ENCODE assay signal across 8 mouse cellular contexts in the genomic region with DNA sequence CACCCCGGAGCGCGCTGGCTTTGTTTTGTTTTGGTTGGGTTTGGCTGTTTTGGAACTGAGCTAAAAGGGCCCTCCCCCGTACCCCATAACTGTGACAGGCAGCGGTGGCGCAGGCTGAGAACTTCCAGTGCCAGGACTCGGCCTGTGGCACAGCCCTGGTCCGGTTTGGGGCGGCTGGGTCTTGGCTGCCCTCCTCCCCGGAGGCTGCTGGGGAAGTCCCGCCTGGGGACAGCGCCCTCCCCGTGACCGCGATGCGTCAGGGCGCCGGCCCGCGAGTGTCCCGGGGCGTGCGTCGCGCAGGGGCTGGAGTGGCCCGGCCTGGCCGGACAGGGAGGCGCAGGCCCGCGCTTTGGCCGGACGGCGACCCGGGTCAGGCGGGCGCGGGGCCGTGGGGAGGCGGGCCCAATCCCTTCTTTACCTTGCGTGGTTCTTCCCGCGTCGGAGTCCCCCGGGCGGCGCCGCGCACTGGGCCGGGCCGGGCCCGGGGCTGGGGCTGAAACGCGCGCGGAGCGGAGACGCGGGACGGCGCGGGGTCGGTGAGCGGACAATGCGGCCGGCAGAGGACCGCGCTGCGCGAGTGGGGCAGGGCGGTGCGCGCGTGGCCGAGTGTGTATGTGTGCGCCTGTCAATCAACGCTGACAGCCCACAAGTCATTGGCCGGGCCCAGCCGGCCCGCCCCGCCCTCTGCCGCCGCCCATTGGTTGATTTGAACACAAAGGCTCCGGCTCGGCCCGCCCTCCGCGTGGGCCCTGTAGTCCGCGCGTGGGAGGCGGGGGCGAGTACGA. TPM values are rescaled to one million over a fixed set of nuclear protein-coding genes. Genes with fewer than 3 reads are reported as not detected.
DNase-seq lines count a peak whose midpoint lies in the region; ATAC-seq and TF ChIP-seq lines count a peak whose summit lies in the region.

A gene (minus strand): TSS at position 616 of the 785 bp plus-strand sequence.

- TF ChIP-seq CTCF in CH12.LX (conservative IDR thresholded peaks at IDR 0.05 in 1 of 2, IDR thresholded peaks at IDR 0.05 in 1 of 2; ENCODE audit: low read depth in 2 of 2, low read length in 2 of 2), result no peak
- TF ChIP-seq CTCF in heart, postnatal 0 days (IDR thresholded peaks at IDR 0.05; ENCODE audit: low read depth), result peak; percentile 11; the same call in 1 of the 2 replicates
- no peak for TF ChIP-seq CTCF in liver, postnatal 0 days (IDR thresholded peaks at IDR 0.05; ENCODE audit: low read depth)

- peaks cover 23 to 52% of the 10 kb centered on the region in 2 experiments for H3K4me1 ChIP-seq in CH12.LX (ENCODE audit: control insufficient read depth in 1 of 2, insufficient read depth in 2 of 2)
- peaks cover 25% of the 10 kb centered on the region for H3K4me1 ChIP-seq in forebrain, embryonic 12.5 days
- H3K4me1 ChIP-seq in heart, postnatal 0 days (ENCODE audit: control insufficient read depth, insufficient read depth), result peaks cover 33% of the 10 kb centered on the region
- H3K4me1 ChIP-seq in liver, postnatal 0 days (ENCODE audit: insufficient read depth), result peaks cover 22% of the 10 kb centered on the region
- peaks cover 13% of the 10 kb centered on the region for H3K4me1 ChIP-seq in neural tube, embryonic 14.5 days (ENCODE audit: control insufficient read depth, insufficient read depth, low read length)

- no peaks in the 10 kb centered on the region for H3K9me3 ChIP-seq in CH12.LX (replicated peaks; ENCODE audit: low read length)
- H3K9me3 ChIP-seq in forebrain, embryonic 12.5 days, result no peaks in the 10 kb centered on the region
- H3K9me3 ChIP-seq in heart, postnatal 0 days (replicated peaks; ENCODE audit: control insufficient read depth, low read length), result no peaks in the 10 kb centered on the region
- no peaks in the 10 kb centered on the region for H3K9me3 ChIP-seq in liver, postnatal 0 days (ENCODE audit: low read length)
- H3K9me3 ChIP-seq in neural tube, embryonic 14.5 days (ENCODE audit: control insufficient read depth, low read length), result no peaks in the 10 kb centered on the region

- TF ChIP-seq RAD21 in CH12.LX (IDR thresholded peaks at IDR 0.05; ENCODE audit: low read depth, low read length), result no peak

- no peak for TF ChIP-seq EP300 in CH12.LX (IDR thresholded peaks at IDR 0.05; ENCODE audit: low read length)
- TF ChIP-seq EP300 in heart, postnatal 0 days (IDR thresholded peaks at IDR 0.05; ENCODE audit: low read depth), result peak; percentile 85
- no peak for TF ChIP-seq EP300 in liver, postnatal 0 days (IDR thresholded peaks at IDR 0.05; ENCODE audit: low read depth)

- DNase-seq in CH12.LX (ENCODE audit: extremely low read depth), result peak; percentile 70
- peak; percentile 77 for DNase-seq in c-Kit-positive CD71-positive TER-119-negative erythroid progenitor cells, embryonic 14.5 days (ENCODE audit: low read depth)
- DNase-seq in heart, postnatal 0 days (ENCODE audit: low spot score), result peak; percentile 87
- peak; percentile 55 for DNase-seq in large intestine, adult 2 months (ENCODE audit: low read depth, low spot score)
- DNase-seq in liver, postnatal 0 days, result peak; percentile 94
- DNase-seq in testis, postnatal 10 days (ENCODE audit: low spot score), result peak; percentile 97

- dilution Hi-C loops in CH12.LX (cut with MboI; ENCODE audit: extremely low pct_ligation_motif_present, extremely low pct_unique_long_range_greater_than_20kb, low sequenced_read_pairs), result no loop called here

- peaks cover 29 to 54% of the 10 kb centered on the region in 2 experiments for H3K36me3 ChIP-seq in CH12.LX (replicated peaks in 1 of 2; ENCODE audit: control insufficient read depth in 1 of 2, insufficient read depth in 1 of 2, low read length in 1 of 2)
- H3K36me3 ChIP-seq in forebrain, embryonic 12.5 days (replicated peaks), result peaks cover 25% of the 10 kb centered on the region
- peaks cover 26% of the 10 kb centered on the region for H3K36me3 ChIP-seq in heart, postnatal 0 days (replicated peaks; ENCODE audit: control insufficient read depth, insufficient read depth, low read length)
- peaks cover 31% of the 10 kb centered on the region for H3K36me3 ChIP-seq in liver, postnatal 0 days (replicated peaks; ENCODE audit: insufficient read depth, low read length)
- peaks cover 20% of the 10 kb centered on the region for H3K36me3 ChIP-seq in neural tube, embryonic 14.5 days (ENCODE audit: control insufficient read depth, insufficient read depth, low read length)

- H3K79me2 ChIP-seq in CH12.LX (replicated peaks; ENCODE audit: control insufficient read depth, extremely low read depth, insufficient read depth, poor library complexity, severe bottlenecking), result no peaks in the 10 kb centered on the region

- in situ Hi-C loops in CH12.LX (cut with MboI; ENCODE audit: low pct_ligation_motif_present, low pct_unique_long_range_greater_than_20kb, low sequenced_read_pairs), result loop anchor here (10.0 kb wide), 1 partner anchor 353 kb away; a partner anchor contains a TSS

- TF ChIP-seq POLR2A in CH12.LX (IDR thresholded peaks at IDR 0.05; ENCODE audit: low read depth, low read length), result peak; percentile 52

- peak within 1 kb of the TSS; percentile 68 for H3K4me2 ChIP-seq in CH12.LX (ENCODE audit: insufficient read depth, low read depth, poor library complexity, severe bottlenecking)
- peak within 1 kb of the TSS; percentile 85 for H3K4me2 ChIP-seq in forebrain, embryonic 12.5 days
- peak within 1 kb of the TSS; percentile 94 for H3K4me2 ChIP-seq in heart, postnatal 0 days (ENCODE audit: low read depth, low read length)
- peak within 1 kb of the TSS; percentile 97 for H3K4me2 ChIP-seq in liver, postnatal 0 days (ENCODE audit: low read depth, low read length)
- H3K4me2 ChIP-seq in neural tube, embryonic 14.5 days (ENCODE audit: low read depth, low read length), result peak within 1 kb of the TSS; percentile 86

- H3K4me3 ChIP-seq in CH12.LX (replicated peaks in 1 of 3; ENCODE audit: low read depth in 2 of 3, low read length in 2 of 3, poor library complexity in 1 of 3), result peak within 1 kb of the TSS; percentile 72 to 94 (median 85)
- H3K4me3 ChIP-seq in forebrain, embryonic 12.5 days (replicated peaks), result peak within 1 kb of the TSS; percentile 99
- peak within 1 kb of the TSS; percentile 98 for H3K4me3 ChIP-seq in heart, postnatal 0 days (ENCODE audit: low read depth, low read length)
- H3K4me3 ChIP-seq in liver, postnatal 0 days (ENCODE audit: low read depth, low read length), result peak within 1 kb of the TSS; percentile 96
- peak within 1 kb of the TSS; percentile 95 for H3K4me3 ChIP-seq in neural tube, embryonic 14.5 days (ENCODE audit: low read depth, low read length)

- WGBS in forebrain, embryonic 12.5 days, result under 1% methylated on average over 88 of the region's 93 CpGs
- under 1% methylated on average over 91 of the region's 93 CpGs for WGBS in heart, postnatal 0 days
- WGBS in large intestine, adult 2 months, result under 1% methylated on average over 93 of the region's 93 CpGs
- under 1% methylated on average over 85 of the region's 93 CpGs for WGBS in liver, postnatal 0 days (ENCODE audit: insufficient replicate concordance)
- WGBS in neural tube, embryonic 14.5 days, result under 1% methylated on average over 78 of the region's 93 CpGs

- peak; percentile 94 for ATAC-seq in forebrain, embryonic 12.5 days (ENCODE audit: low FRiP score)
- peak; percentile 93 for ATAC-seq in heart, postnatal 0 days (ENCODE audit: insufficient read depth, low read depth)
- ATAC-seq in liver, postnatal 0 days, result peak; percentile 89
- peak; percentile 95 for ATAC-seq in neural tube, embryonic 14.5 days (ENCODE audit: low read depth)

- H3K9ac ChIP-seq in CH12.LX (ENCODE audit: insufficient read depth, low read depth), result peak within 1 kb of the TSS; percentile 92
- H3K9ac ChIP-seq in forebrain, embryonic 12.5 days, result peak within 1 kb of the TSS; percentile 91
- peak within 1 kb of the TSS; percentile 98 for H3K9ac ChIP-seq in heart, postnatal 0 days (replicated peaks; ENCODE audit: low read depth, low read length)
- peak within 1 kb of the TSS; percentile 98 for H3K9ac ChIP-seq in liver, postnatal 0 days (replicated peaks)
- H3K9ac ChIP-seq in neural tube, embryonic 14.5 days (replicated peaks; ENCODE audit: low read depth, low read length), result peak within 1 kb of the TSS; percentile 91

- peak within 1 kb of the TSS; percentile 58 for H3K27ac ChIP-seq in CH12.LX (ENCODE audit: insufficient read depth, low read depth)
- H3K27ac ChIP-seq in forebrain, embryonic 12.5 days, result peak within 1 kb of the TSS; percentile 50; the same call in 1 of the 2 replicates
- peak within 1 kb of the TSS; percentile 98 for H3K27ac ChIP-seq in heart, postnatal 0 days (ENCODE audit: low read depth)
- H3K27ac ChIP-seq in liver, postnatal 0 days (ENCODE audit: low read depth), result peak within 1 kb of the TSS; percentile 93
- peak within 1 kb of the TSS; percentile 64 for H3K27ac ChIP-seq in neural tube, embryonic 14.5 days (ENCODE audit: low read depth, low read length)

- H3K27me3 ChIP-seq in CH12.LX (replicated peaks), result no peaks in the 10 kb centered on the region
- no peaks in the 10 kb centered on the region; the same call in 1 of the 2 replicates for H3K27me3 ChIP-seq in forebrain, embryonic 12.5 days
- no peaks in the 10 kb centered on the region for H3K27me3 ChIP-seq in heart, postnatal 0 days (ENCODE audit: control insufficient read depth, insufficient read depth, low read length)
- H3K27me3 ChIP-seq in liver, postnatal 0 days (ENCODE audit: insufficient read depth, low read length), result no peaks in the 10 kb centered on the region
- no peaks in the 10 kb centered on the region for H3K27me3 ChIP-seq in neural tube, embryonic 14.5 days (ENCODE audit: control insufficient read depth, insufficient read depth, low read length)

TF ChIP-seq in CH12.LX, 34 proteins besides CTCF, POLR2A, EP300 and RAD21 (continues in another document):
- peak; percentile 39 for TF ChIP-seq MXI1 (IDR thresholded peaks at IDR 0.05; ENCODE audit: low read depth, low read length)
- TF ChIP-seq TCF12 (IDR thresholded peaks at IDR 0.05; ENCODE audit: low read depth, low read length), result peak; percentile 36; the same call in 1 of the 2 replicates
- no peak for TF ChIP-seq JUN (IDR thresholded peaks at IDR 0.05; ENCODE audit: insufficient read depth, low read depth, low read length)
- no peak for TF ChIP-seq E2F4 (IDR thresholded peaks at IDR 0.05; ENCODE audit: insufficient replicate concordance, low read depth, low read length)
- no peak for TF ChIP-seq JUND (conservative IDR thresholded peaks at IDR 0.05; ENCODE audit: low read depth, low read length)
- TF ChIP-seq UBTF (IDR thresholded peaks at IDR 0.05; ENCODE audit: low read depth, low read length), result no peak

RNA-seq across cellular contexts. Expression of the gene that starts here (rescaled TPM):
- total RNA-seq in CH12.LX (2012; rRNA removed) (20.1 and 26.5 TPM in 2 replicates), CH12.LX (2014; rRNA removed) (18.6 and 20.8 TPM in 2 replicates)
- polyA plus RNA-seq in CH12.LX (2012; ENCODE audit: insufficient read length, low read depth), result 19.7 and 22.3 TPM in 2 replicates
- 6.2 and 8.6 TPM in 2 replicates for polyA plus RNA-seq in forebrain, embryonic 12.5 days (2016; fragmentation: Nextera tagmentation; extraction: Ambion mirVana)
- 71.6 and 120 TPM in 2 replicates for total RNA-seq in heart, postnatal 0 days (2014; rRNA removed; ENCODE audit: low replicate concordance)
- 3.6 and 4.0 TPM in 2 replicates for polyA plus RNA-seq in heart, postnatal 0 days (2015; fragmentation: Nextera tagmentation; extraction: Ambion mirVana)
- polyA plus RNA-seq in large intestine, adult 2 months (2012; rRNA removed), result 18.9 and 19.0 TPM in 2 replicates
- polyA plus RNA-seq in liver, postnatal 0 days (2015; fragmentation: Nextera tagmentation; extraction: Ambion mirVana), result 3.3 and 4.2 TPM in 2 replicates
- polyA plus RNA-seq in neural tube, embryonic 14.5 days (2014; fragmentation: Nextera tagmentation; extraction: Ambion mirVana), result 7.4 and 8.5 TPM in 2 replicates

Comparison
In these comparisons a context has a peak if more than half of its experiments do, and no peak if none do; other contexts are left out.
1. Peak in every context shown above with its lines: DNase-seq, ATAC-seq, H3K4me3 ChIP-seq and H3K27ac ChIP-seq.